Mouse (Mus musculus) bone marrow macrophage, adult 2 months (primary cell): ENCODE results near the gene Ina. TPM values are rescaled to one million over a fixed set of nuclear protein-coding genes. Genes with fewer than 3 reads are reported as not detected.

Experiments
- H3K27ac ChIP-seq: 2 replicates; pipeline ENCODE4 v1.5.1; 2012; ENCODE audit warnings: low read depth, low read length; ENCODE audit not compliant: insufficient read depth
- H3K4me1 ChIP-seq: 2 replicates; pipeline ENCODE4 v1.6.1; 2012; ENCODE audit warnings: low read length; ENCODE audit not compliant: control insufficient read depth, insufficient read depth
- H3K4me3 ChIP-seq: 2 replicates; pipeline ENCODE4 v1.5.1; 2012; ENCODE audit warnings: mild to moderate bottlenecking, low read length, moderate library complexity; ENCODE audit not compliant: insufficient read depth
- CTCF ChIP-seq: IDR thresholded peaks from 2 replicates; pipeline ENCODE4 v1.5.1; 2012; ENCODE audit warnings: low read depth, mild to moderate bottlenecking, low read length, moderate library complexity
- POLR2A ChIP-seq: IDR thresholded peaks from 2 replicates; pipeline ENCODE4 v1.6.1; 2012; ENCODE audit warnings: mild to moderate bottlenecking, low read depth, low read length, borderline replicate concordance
- polyA plus RNA-seq: library from polyadenylated mRNA; stranded (reverse); fragments of >200 nt; gene quantifications from 2 replicates; pipeline ENCODE4 v1.2.4, GENCODE M21; 2012; ENCODE audit not compliant: missing spikeins, insufficient read depth, insufficient read length

Ina gene
- polyA plus RNA-seq, 1 experiment, result not detected

- H3K4me1 ChIP-seq, result peaks cover 7% of the 10 kb centered on the region; the same call in 1 of the 2 replicates
- no peak for TF ChIP-seq POLR2A
- TF ChIP-seq CTCF, result no peak
- H3K27ac ChIP-seq, result no peak overlapping the region
- peak overlapping the region; percentile 90 for H3K4me3 ChIP-seq
Measured at GRCm38 (mm10) chr19:47049840-47050239, 35.3 kb downstream of the Ina start.

- Histone ChIP-seq H3K4me1 (peaks cover 7% of the 10 kb centered on the region; the same call in 1 of the 2 replicates), H3K27ac (peak within 1 kb of the TSS; percentile 35), H3K4me3 (peak within 1 kb of the TSS; percentile 90)
- TF ChIP-seq POLR2A (no peak), CTCF (no peak)
Measured at GRCm38 (mm10) chr19:47050271-47051032, 36.0 kb downstream of the Ina start, which contains the start of gene Pcgf6. Gene Pcgf6 (minus strand): TSS chr19:47050906.

- peaks cover 7% of the 10 kb centered on the region; the same call in 1 of the 2 replicates for H3K4me1 ChIP-seq
- no peak overlapping the region for H3K27ac ChIP-seq
- H3K4me3 ChIP-seq, result no peak overlapping the region
- TF ChIP-seq CTCF (no peak), POLR2A (no peak)
Measured at GRCm38 (mm10) chr19:47052927-47053326, 38.4 kb downstream of the Ina start.

- Histone ChIP-seq H3K4me1 (peaks cover 7% of the 10 kb centered on the region; the same call in 1 of the 2 replicates), H3K27ac (no peak overlapping the region), H3K4me3 (no peak overlapping the region)
- TF ChIP-seq POLR2A, result no peak
Measured at GRCm38 (mm10) chr19:47053471-47053870, 39.0 kb downstream of the Ina start.

- Histone ChIP-seq H3K4me1 (no peaks in the 10 kb centered on the region), H3K27ac (no peak overlapping the region), H3K4me3 (no peak overlapping the region)
- TF ChIP-seq POLR2A, result no peak
- TF ChIP-seq CTCF, result no peak
Measured at GRCm38 (mm10) chr19:47057684-47058083, 43.2 kb downstream of the Ina start.

- Histone ChIP-seq H3K4me3 (no peak overlapping the region), H3K27ac (no peak overlapping the region), H3K4me1 (peaks cover 7% of the 10 kb centered on the region; the same call in 1 of the 2 replicates)
- TF ChIP-seq POLR2A, result no peak
- peak; percentile 6; the same call in 1 of the 2 replicates for TF ChIP-seq CTCF
Measured at GRCm38 (mm10) chr19:47065860-47066259, 51.4 kb downstream of the Ina start.

GRCm38 (mm10) chr19:47067096-47067882 lies 52.8 kb downstream of the Ina start, which contains the start of gene Taf5:
Gene Taf5 (plus strand): TSS chr19:47067746.
- no peak for TF ChIP-seq POLR2A
- TF ChIP-seq CTCF, result no peak
- Histone ChIP-seq H3K27ac (peak within 1 kb of the TSS; percentile 57), H3K4me1 (peaks cover 7% of the 10 kb centered on the region; the same call in 1 of the 2 replicates), H3K4me3 (peak within 1 kb of the TSS; percentile 75)

- TF ChIP-seq CTCF, result no peak
- H3K4me3 ChIP-seq, result peak overlapping the region; percentile 75
- H3K4me1 ChIP-seq, result peaks cover 7% of the 10 kb centered on the region; the same call in 1 of the 2 replicates
- peak overlapping the region; percentile 57 for H3K27ac ChIP-seq
Measured at GRCm38 (mm10) chr19:47067924-47068611, 53.6 kb downstream of the Ina start.

Other genes starting within 250 kb of the Ina start
- 56.5 and 61.9 TPM in 2 replicates for gene Nt5c2, start 455 bp downstream of the Ina start, polyA plus RNA-seq
- gene Pcgf6, start 36.2 kb downstream of the Ina start, polyA plus RNA-seq, result 4.9 and 5.1 TPM in 2 replicates
- gene Taf5, start 53.0 kb downstream of the Ina start, polyA plus RNA-seq, result 4.5 and 4.9 TPM in 2 replicates
- 293 and 325 TPM in 2 replicates for gene Usmg5, start 75.9 kb downstream of the Ina start, polyA plus RNA-seq
- gene Pdcd11, start 76.1 kb downstream of the Ina start, polyA plus RNA-seq, result 9.7 and 10.0 TPM in 2 replicates
- gene Calhm2, start 123.6 kb downstream of the Ina start, polyA plus RNA-seq, result 23.3 and 27.5 TPM in 2 replicates
- gene Calhm1, start 129.6 kb downstream of the Ina start, polyA plus RNA-seq, result not detected in 2 replicates
- not detected in 2 replicates for gene Calhm3, start 143.1 kb downstream of the Ina start, polyA plus RNA-seq
- gene Neurl1a, start 164.1 kb downstream of the Ina start, polyA plus RNA-seq, result 2.9 and 3.8 TPM in 2 replicates